Mouse (Mus musculus) intestine, embryonic 16.5 days (tissue): Measurements from ENCODE around the gene Ffar3. TPM values are rescaled to one million over a fixed set of nuclear protein-coding genes. Genes with fewer than 3 reads are reported as not detected.
A peak's percentile ranks its signal among the peaks of the same experiment; 100 is the strongest.
"Not testable (repeated sequence)": the region's sequence is repeated elsewhere in the genome, so short reads cannot be mapped to it uniquely, and the experiment has no call there.

Experiments
- ATAC-seq: fragments of 200-750 bp; cut with Nextera tagmentation; 2 replicates; pipeline ENCODE4 v1.8.0; 2017; ENCODE audit warnings: moderate TSS enrichment, moderate library complexity
- H3K27ac ChIP-seq: fragments of 300-500 bp; sonication (generic); 2 replicates; pipeline ENCODE4 v1.5.1; 2014; ENCODE audit warnings: mild to moderate bottlenecking, low read length
- H3K27me3 ChIP-seq: fragments of 300-500 bp; sonication (generic); replicated peaks from 2 replicates; pipeline ENCODE4 v1.6.1; 2014; ENCODE audit warnings: low read length, control low read depth, mixed read lengths; ENCODE audit not compliant: control insufficient read depth, insufficient read depth
- H3K36me3 ChIP-seq: fragments of 300-500 bp; sonication (generic); 2 replicates; pipeline ENCODE4 v1.6.1; 2014; ENCODE audit warnings: low read length, control low read depth; ENCODE audit not compliant: control insufficient read depth, insufficient read depth
- H3K4me1 ChIP-seq: fragments of 300-500 bp; sonication (generic); 2 replicates; pipeline ENCODE4 v1.6.1; 2014; ENCODE audit warnings: low read length, control low read depth, mixed read lengths; ENCODE audit not compliant: control insufficient read depth, insufficient read depth
- H3K4me2 ChIP-seq: fragments of 300-500 bp; sonication (generic); 2 replicates; pipeline ENCODE4 v1.6.1; 2014; ENCODE audit warnings: low read depth, low read length, control low read depth
- H3K4me3 ChIP-seq: fragments of 300-500 bp; sonication (generic); 2 replicates; pipeline ENCODE4 v1.5.1; 2014; ENCODE audit warnings: mild to moderate bottlenecking, low read length
- H3K9ac ChIP-seq: fragments of 300-500 bp; sonication (generic); 2 replicates; pipeline ENCODE4 v1.6.1; 2014; ENCODE audit warnings: low read depth, low read length
- H3K9me3 ChIP-seq: fragments of 300-500 bp; sonication (generic); 2 replicates; pipeline ENCODE4 v1.6.1; 2016; ENCODE audit warnings: low read length, control low read depth; ENCODE audit not compliant: control insufficient read depth
- WGBS: fragments of 180-500 bp; shearing (Covaris S2); extraction: QIAGEN DNeasy Blood & Tissue Kit; methylation state at CpG from one replicate; pipeline ENCODE4 v1.1.7; 2014; 5-methylcytosine and 5-hydroxymethylcytosine counted together
- polyA plus RNA-seq: library from polyadenylated mRNA; unstranded; fragments of >200 nt; fragmentation: Nextera tagmentation; extraction: Ambion mirVana; gene quantifications from 2 replicates; pipeline ENCODE4 v1.2.1, GENCODE M21; 2015

The Ffar3 gene
- polyA plus RNA-seq, 1 experiment from 2014 or later, result 0.78 TPM

GRCm38 (mm10) chr7:30847934-30848333, 8.0 kb downstream of the Ffar3 start:
- 64% methylated on average over 6 of the region's 6 CpGs for WGBS
- H3K9me3 ChIP-seq, result no peaks in the 10 kb centered on the region

GRCm38 (mm10) chr7:30847386-30847785, 8.6 kb downstream of the Ffar3 start:
- Histone ChIP-seq H3K27ac (no peak overlapping the region), H3K36me3 (no peaks in the 10 kb centered on the region), H3K4me1 (peaks cover 8% of the 10 kb centered on the region; the same call in 1 of the 2 replicates), H3K9ac (no peak overlapping the region), H3K4me2 (no peak overlapping the region), H3K9me3 (no peaks in the 10 kb centered on the region), H3K4me3 (no peak overlapping the region), H3K27me3 (no peaks in the 10 kb centered on the region)
- WGBS, result 56% methylated on average over 5 of the region's 5 CpGs
- peak; percentile 63 for ATAC-seq

More at GRCm38 (mm10) chr7:30847934-30848333, 8.0 kb downstream of the Ffar3 start:
- Histone ChIP-seq H3K4me1 (peaks cover 8% of the 10 kb centered on the region; the same call in 1 of the 2 replicates), H3K9ac (no peak overlapping the region), H3K4me2 (no peak overlapping the region), H3K36me3 (no peaks in the 10 kb centered on the region), H3K4me3 (no peak overlapping the region), H3K27me3 (no peaks in the 10 kb centered on the region), H3K27ac (no peak overlapping the region)
- no peak for ATAC-seq

- no peak overlapping the region for H3K4me2 ChIP-seq
- 0 out of 2 replicates have a peak, but pooled peaks have one; percentile 11 for ATAC-seq
- 56% methylated on average over 2 of the region's 2 CpGs for WGBS
- H3K27ac ChIP-seq, result peak overlapping the region; percentile 49; the same call in 1 of the 2 replicates
- H3K4me3 ChIP-seq, result no peak overlapping the region
- no peaks in the 10 kb centered on the region for H3K9me3 ChIP-seq
- H3K9ac ChIP-seq, result no peak overlapping the region
- no peaks in the 10 kb centered on the region for H3K36me3 ChIP-seq
- H3K4me1 ChIP-seq, result peaks cover 10% of the 10 kb centered on the region; the same call in 1 of the 2 replicates
- H3K27me3 ChIP-seq, result no peaks in the 10 kb centered on the region
These were observed 9.4 kb downstream of the Ffar3 start for GRCm38 (mm10) chr7:30846505-30847053.

GRCm38 (mm10) chr7:30844676-30845297, 11.2 kb downstream of the Ffar3 start:
- H3K36me3 ChIP-seq, result no peaks in the 10 kb centered on the region
- no peaks in the 10 kb centered on the region for H3K27me3 ChIP-seq
- no peak overlapping the region for H3K9ac ChIP-seq
- no peak overlapping the region for H3K4me3 ChIP-seq
- H3K4me2 ChIP-seq, result no peak overlapping the region
- H3K27ac ChIP-seq, result no peak overlapping the region; the same call in 1 of the 2 replicates
- ATAC-seq, result no peak
- peaks cover 15% of the 10 kb centered on the region for H3K4me1 ChIP-seq
- no peaks in the 10 kb centered on the region for H3K9me3 ChIP-seq
- WGBS, result 35% methylated on average over 7 of the region's 7 CpGs

- Histone ChIP-seq H3K4me3 (no peak overlapping the region), H3K9me3 (no peaks in the 10 kb centered on the region), H3K27me3 (no peaks in the 10 kb centered on the region), H3K9ac (no peak overlapping the region), H3K4me1 (peaks cover 11% of the 10 kb centered on the region), H3K36me3 (no peaks in the 10 kb centered on the region), H3K4me2 (no peak overlapping the region), H3K27ac (no peak overlapping the region)
- no peak for ATAC-seq
- 83% methylated on average over 5 of the region's 5 CpGs for WGBS
These were observed 13.9 kb downstream of the Ffar3 start for GRCm38 (mm10) chr7:30842092-30842491.

- Histone ChIP-seq H3K9ac (no peak overlapping the region), H3K27me3 (no peaks in the 10 kb centered on the region), H3K27ac (no peak overlapping the region), H3K36me3 (no peaks in the 10 kb centered on the region), H3K4me3 (no peak overlapping the region), H3K9me3 (no peaks in the 10 kb centered on the region), H3K4me1 (peaks cover 11% of the 10 kb centered on the region), H3K4me2 (no peak overlapping the region)
- peak; percentile 68 for ATAC-seq
- WGBS, result 62% methylated on average over 4 of the region's 4 CpGs
These were observed 14.6 kb downstream of the Ffar3 start for GRCm38 (mm10) chr7:30841379-30841778.

GRCm38 (mm10) chr7:30840306-30840705, 15.7 kb downstream of the Ffar3 start:
- no peaks in the 10 kb centered on the region for H3K9me3 ChIP-seq
- no peaks in the 10 kb centered on the region for H3K36me3 ChIP-seq
- H3K9ac ChIP-seq, result no peak overlapping the region
- H3K27ac ChIP-seq, result no peak overlapping the region
- H3K4me2 ChIP-seq, result no peak overlapping the region
- ATAC-seq, result no peak
- WGBS, result 64% methylated on average over 3 of the region's 3 CpGs
- no peak overlapping the region for H3K4me3 ChIP-seq
- H3K27me3 ChIP-seq, result no peaks in the 10 kb centered on the region
- peaks cover 11% of the 10 kb centered on the region for H3K4me1 ChIP-seq

GRCm38 (mm10) chr7:30837277-30837676, 18.7 kb downstream of the Ffar3 start:
- H3K27ac ChIP-seq, result no peak overlapping the region
- H3K4me2 ChIP-seq, result no peak overlapping the region
- no peaks in the 10 kb centered on the region for H3K36me3 ChIP-seq
- ATAC-seq, result no peak
- H3K4me3 ChIP-seq, result no peak overlapping the region
- peaks cover 7% of the 10 kb centered on the region; the same call in 1 of the 2 replicates for H3K4me1 ChIP-seq
- H3K27me3 ChIP-seq, result no peaks in the 10 kb centered on the region
- no peak overlapping the region for H3K9ac ChIP-seq
- H3K9me3 ChIP-seq, result no peaks in the 10 kb centered on the region

- 52% methylated on average over 9 of the region's 11 CpGs for WGBS
- not testable (repeated sequence) for H3K4me1 ChIP-seq, H3K4me3 ChIP-seq, H3K9me3 ChIP-seq, H3K27me3 ChIP-seq, H3K4me2 ChIP-seq, H3K9ac ChIP-seq, H3K27ac ChIP-seq, H3K36me3 ChIP-seq, ATAC-seq
These were observed 23.3 kb downstream of the Ffar3 start for GRCm38 (mm10) chr7:30832684-30833083.
